Mouse (Mus musculus): ENCODE data around the gene Sept11. TPM values are rescaled to one million over a fixed set of nuclear protein-coding genes. Genes with fewer than 3 reads are reported as not detected.

Gene Sept11
- total RNA-seq, 2 experiments from 2014 or later, result 101 to 111 TPM

DNA sequence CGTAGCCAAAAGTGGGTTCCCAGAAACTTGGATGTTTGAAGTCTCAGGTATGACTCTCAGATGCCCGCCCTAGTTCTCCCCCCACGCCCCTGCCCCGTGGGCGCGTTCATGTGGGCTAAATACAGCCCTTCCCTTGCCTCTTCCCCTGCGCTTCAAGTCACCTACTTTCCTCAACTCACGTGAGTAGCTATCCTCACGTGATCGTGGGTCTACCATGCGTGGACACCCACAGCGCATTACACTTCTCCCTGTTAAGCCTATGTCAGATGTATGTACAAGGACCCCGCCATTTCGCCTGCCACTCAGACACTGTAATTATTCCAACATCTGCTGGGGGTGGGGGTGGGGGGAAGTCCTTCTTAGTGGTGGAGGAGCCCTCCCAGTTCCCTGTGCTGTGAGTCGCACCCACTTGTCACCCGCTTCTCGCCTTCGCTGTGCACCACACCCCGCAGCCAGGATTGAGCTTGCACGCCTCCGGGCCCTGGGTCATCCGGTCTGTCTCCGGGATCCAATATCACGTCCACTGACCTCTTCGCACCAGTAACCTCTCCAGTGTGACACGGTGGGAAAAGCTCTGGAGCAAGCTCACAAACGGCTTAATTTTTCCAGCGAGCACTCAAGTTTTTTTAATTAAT lies 973 bp upstream of the Sept11 start:
- intact Hi-C loops (cut with DNase I; ENCODE audit: low total_unique reads), result loop anchor here (5.0 kb wide), 1 partner anchor 70 kb away; no protein-coding TSS in a partner anchor
- peak; percentile 59 for DNase-seq

DNA sequence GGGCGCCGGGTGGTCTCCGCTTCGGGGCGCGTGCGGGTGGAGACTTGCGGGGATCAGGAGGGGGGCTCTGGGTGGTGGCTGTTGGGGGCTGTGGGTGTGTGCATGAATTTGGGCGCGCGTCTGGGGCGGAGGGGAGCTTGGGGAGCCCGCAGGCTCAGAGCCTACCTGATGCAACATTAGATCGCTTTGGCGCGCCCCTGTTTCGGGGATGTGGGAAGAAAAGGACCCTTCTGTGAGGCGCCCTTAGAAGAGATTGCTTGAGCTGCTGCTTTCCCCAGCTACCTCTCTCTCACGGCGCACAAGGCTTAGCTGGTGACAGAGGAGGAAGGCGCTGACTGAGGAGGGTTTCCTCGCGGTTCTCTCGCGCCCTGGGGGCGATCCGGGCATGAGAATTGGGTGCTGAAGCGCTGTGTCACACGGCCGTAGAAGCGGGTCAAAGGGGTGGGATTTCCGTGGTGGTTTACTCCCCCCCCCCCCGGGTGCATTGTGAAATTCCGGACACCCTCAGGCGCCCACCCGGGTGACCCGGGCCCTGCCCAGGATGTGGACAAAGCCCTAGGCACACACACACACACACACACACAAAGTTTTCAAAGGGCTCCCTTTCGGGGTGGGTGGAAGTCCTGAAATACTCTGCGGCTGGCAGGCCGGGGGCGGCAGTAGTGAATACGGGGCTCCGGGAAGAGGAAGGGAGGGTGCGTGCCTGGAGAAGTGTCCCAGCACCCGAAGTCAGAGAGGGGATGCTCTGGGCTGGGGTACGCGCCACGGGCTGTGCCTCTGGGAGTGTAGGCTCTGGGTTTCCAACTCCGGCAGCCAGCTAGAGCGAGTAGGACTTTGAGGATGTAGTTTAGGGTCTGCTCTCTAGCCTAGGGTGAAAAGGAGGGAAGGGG lies 646 bp downstream of the Sept11 start:
- DNase-seq, result peak; percentile 38
- intact Hi-C loops (cut with DNase I; ENCODE audit: low total_unique reads), result loop anchor here (5.0 kb wide), 1 partner anchor 68 kb away; no protein-coding TSS in a partner anchor

DNA sequence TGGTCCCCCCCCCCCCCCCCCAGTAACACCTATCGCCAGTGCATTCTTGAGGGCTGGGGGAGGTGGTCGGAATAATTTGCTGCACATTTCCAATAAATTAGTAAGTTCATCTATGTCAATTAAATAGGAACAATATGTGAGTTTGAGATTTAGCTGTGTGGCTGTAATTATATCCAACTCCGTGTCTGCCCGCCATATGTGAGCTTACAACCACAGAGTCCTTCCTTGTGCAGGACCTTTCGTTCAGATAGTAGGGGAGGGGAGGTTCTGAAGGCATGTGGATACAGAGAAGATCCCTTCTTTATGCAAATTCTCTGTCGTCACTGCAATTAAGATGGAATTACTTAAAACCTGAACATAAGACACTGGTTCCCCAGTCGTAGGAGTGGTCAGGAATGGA lies 2.1 kb downstream of the Sept11 start:
- intact Hi-C loops (cut with DNase I; ENCODE audit: low total_unique reads), result no loop called here

DNA sequence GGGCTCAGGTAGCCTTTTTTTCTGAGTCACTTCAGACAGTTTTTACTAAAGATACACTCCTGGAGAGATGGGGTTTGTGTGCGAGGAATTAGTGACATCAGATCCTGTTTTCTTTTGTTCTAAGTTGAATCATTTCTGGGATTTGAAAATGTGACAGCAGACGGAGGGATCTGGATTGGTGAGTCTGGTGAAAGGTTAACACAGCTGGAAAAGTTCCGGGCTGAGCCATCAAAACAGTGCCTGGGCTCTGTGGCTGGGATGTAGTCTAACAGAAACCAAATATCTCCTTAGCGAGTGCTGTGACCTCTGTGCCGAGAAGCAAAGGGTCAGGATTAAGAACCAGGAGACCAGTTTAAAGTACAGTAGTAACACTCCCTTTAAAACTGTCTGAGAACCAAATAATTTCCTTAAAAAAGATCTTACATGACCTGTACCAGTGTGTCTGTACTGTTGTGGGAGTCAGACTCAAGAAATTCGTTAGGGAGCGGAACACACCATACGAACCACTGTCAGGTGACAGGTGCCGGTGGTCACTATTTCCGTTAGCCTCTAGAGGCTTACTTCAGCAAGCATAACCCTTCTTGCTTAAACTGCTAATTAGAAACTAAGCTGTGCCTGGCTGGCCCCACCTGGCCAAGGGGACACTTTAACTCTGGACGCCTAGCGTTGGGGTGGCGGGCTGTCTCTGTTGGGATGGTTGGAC lies 4.1 kb downstream of the Sept11 start:
- intact Hi-C loops (cut with DNase I; ENCODE audit: low total_unique reads), result no loop called here
- DNase-seq, result peak; percentile 46

More for the DNA sequence above, 2.1 kb downstream of the Sept11 start:
- no peak for DNase-seq

DNA sequence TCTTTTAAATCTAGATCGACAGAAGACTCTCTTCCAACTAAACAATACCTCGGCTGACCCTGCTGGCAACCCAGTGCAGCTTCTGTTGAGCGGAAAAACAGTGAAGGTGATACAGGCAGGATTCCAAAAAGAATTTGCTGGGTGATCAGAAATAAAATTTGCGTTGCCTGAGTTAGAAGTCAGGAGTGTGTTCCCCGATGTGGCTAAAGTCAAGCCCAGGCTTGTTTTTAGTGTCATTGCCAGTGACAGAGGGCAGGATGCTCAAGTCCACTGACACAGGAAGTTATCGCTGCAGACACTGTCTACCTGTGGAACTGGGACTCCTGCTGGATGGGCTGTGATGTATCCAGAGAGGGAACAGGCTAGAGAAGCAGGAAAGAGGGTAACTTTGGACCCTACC lies 5.0 kb downstream of the Sept11 start:
- intact Hi-C loops (cut with DNase I; ENCODE audit: low total_unique reads), result no loop called here
- DNase-seq, result no peak

DNA sequence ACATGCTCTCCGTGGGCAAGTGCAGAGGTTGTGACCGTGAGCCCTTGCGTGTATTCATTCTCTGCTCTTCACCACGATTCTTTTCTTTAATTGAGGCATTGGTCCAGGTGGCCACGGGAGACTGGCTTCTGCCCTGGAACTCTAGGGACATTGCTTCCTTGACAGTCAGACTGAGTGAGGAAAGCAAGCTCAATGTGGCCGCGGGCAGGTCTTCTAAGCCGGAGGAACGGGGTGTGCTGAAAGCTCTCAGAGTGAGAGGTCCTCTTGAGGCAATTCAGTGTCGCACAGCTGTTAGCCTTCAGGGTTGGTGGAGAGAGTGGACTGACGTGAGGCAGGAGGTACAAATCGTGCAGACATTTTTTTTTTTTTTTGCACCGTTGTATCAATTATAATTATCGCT lies 5.6 kb downstream of the Sept11 start:
- no peak for DNase-seq
- intact Hi-C loops (cut with DNase I; ENCODE audit: low total_unique reads), result no loop called here

DNA sequence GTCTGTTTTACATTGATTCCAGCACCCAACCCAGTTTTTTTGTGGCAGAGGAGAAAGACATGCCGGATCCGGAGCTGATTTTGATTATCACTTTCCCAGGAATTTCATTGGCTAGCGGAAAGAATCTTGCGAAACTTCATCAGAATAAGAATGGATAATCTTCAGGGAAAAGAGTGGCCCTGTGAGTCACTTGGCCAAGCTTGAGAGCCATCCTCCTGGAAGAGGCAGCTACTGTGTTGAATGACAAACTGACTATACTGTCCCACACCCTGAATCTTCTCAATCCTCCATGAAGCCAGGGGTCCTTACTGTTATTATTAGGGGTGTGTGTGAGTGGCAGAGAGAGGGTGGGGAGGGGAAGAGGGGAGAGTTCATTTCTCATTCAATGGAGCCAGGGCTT lies 7.7 kb downstream of the Sept11 start:
- DNase-seq, result no peak
- intact Hi-C loops (cut with DNase I; ENCODE audit: low total_unique reads), result no loop called here

DNA sequence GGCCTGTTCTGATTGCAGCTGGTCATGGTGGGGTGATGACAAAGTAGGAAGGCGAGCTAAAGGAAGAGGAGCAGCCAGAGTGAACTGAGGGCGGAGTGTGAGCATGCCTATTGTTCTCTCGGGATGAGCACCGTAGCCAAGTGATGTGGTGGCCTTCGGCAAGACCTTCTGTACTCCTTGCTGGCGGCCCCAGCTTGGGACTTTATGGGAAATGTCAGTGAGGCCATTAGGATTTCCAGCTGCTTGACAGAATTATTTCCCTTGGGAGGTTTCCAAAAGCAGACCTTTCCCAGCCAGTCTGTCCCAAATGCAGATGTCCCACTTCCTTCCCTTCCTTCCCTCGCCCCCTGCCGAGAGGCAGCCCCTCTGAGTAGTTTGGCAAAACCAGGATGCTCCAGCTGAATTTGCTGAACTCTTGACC lies 8.1 kb downstream of the Sept11 start:
- intact Hi-C loops (cut with DNase I; ENCODE audit: low total_unique reads), result no loop called here
- peak; percentile 58 for DNase-seq

DNA sequence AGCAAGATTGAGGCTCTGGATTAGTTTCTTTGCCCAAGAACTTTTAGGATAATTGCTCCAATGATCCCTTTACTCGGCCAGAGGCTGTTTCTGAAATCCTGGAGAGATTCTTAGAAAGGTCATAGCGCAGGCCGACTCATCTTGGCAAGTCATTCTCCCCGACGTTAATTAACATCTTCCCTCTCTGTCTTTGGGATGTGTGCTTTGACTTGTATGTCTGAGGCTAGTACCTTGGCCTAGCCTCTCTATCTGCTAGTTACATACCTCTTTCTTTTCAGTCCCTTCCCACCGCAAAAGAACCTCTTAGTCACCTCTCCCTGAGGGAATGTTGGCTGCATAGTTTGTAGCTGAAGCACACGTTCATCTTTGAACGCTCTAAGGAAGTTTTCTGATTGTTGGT lies 10.4 kb downstream of the Sept11 start:
- no peak for DNase-seq
- intact Hi-C loops (cut with DNase I; ENCODE audit: low total_unique reads), result no loop called here

DNA sequence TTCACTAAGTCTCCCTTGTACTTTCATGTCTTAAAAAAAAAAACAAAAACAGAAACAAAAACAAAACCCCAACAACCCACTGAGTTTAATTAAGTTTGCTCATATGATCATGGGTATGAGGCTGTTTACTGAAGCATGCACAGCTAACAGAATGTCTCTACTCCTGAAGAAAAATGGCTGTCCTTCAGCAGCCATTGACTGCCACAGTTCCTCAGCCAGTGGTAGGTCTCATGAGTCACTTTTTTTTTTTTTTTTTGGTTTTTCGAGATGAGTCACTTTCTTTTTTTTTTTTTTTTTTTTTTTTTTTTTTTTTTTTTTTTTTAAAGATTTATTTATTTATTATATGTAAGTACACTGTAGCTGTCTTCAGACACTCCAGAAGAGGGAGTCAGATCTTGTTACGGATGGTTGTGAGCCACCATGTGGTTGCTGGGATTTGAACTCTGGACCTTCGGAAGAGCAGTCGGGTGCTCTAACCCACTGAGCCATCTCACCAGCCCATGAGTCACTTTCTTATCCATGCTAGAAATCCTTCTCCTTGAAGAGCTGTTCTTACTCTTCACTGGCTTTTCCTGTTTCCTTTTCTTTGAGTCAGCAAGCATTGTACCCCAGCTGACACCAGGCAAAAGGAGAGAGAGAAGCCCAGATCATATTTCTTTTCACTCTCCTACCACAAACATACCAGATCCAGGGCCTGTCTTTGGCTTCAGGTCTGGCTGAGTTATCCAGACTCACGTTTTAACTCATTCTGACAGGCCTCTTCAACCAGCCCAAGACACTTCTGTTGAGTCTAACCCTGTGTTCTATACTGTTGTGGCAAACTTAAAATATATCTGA lies 12.0 kb downstream of the Sept11 start:
- intact Hi-C loops (cut with DNase I; ENCODE audit: low total_unique reads), result no loop called here
- no peak for DNase-seq

DNA sequence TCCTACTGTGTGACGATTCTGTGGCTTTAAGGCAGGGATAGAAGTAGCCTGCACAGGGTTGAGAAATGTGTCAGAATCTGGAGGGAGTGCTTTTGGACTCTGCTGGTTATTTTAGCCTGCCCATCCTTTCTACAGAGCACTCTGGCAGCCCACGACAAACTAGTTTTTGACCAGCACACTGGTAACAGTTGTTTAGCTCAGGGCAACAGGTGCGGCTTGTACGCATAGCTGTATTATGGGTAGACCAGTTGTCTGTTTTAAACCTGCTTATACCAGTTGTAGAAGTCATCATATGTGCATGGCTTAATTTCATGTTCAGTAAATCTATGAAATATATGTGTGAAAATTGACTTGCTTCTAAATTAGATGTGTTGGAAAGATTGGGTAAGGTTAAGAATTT lies 12.8 kb downstream of the Sept11 start:
- no peak for DNase-seq
- intact Hi-C loops (cut with DNase I; ENCODE audit: low total_unique reads), result no loop called here

DNA sequence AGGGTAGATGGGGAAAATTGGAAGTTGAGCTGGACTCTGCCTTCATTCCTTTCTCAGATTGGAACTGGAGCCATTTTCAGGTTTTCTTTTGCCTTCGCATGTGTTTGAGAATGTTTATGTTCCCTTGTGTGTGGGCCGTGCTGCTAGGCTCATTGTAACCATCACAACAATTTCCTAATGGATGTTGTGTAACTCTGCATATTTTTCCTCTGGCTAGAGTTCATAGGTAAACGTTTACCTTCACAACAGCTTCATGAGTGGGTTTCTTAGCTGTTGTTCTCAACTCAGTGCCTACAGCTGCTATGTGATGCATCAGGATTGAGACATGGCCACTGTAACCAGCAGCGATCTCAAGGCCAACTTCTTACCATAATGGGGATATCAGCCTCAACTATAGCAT lies 15.5 kb downstream of the Sept11 start:
- no peak for DNase-seq
- intact Hi-C loops (cut with DNase I; ENCODE audit: low total_unique reads), result no loop called here

DNA sequence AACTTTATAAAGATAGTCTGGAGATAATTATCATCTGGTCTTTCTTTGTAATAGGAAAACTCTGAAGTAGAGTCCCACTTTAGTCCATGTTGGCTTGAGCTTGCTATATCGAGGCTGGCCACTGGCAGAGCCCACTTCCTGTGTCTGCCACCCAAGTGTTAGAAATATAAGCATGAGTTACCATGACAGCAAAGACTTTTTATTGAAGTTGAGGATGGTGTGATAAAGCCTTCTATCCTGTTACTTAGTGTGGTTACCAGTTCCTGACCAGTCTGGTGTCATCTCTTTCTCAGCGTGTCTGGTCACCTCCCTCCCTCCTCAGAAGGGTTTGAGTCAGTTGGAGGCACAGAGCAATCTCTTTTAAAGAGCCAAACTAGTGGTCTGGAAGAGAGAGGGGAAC lies 16.3 kb downstream of the Sept11 start:
- DNase-seq, result no peak
- intact Hi-C loops (cut with DNase I; ENCODE audit: low total_unique reads), result no loop called here

DNA sequence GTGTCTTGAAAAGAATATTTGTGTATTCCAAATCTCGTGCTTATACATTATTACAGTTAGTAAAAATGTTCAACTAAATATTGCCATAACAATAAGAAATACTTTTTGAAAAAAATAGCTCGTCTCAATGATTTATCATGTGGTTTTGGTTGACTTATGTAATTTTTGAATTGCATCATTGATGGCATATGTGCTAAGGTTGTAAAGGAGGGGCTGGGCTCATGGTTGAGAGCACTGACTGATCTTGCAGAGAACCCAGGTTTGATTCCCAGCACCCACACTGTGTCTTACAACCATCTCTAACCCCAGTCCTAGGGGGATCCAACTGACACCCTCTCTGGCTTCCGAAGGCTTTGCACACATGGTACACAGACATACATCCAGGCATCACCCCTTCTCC lies 19.1 kb downstream of the Sept11 start:
- intact Hi-C loops (cut with DNase I; ENCODE audit: low total_unique reads), result no loop called here
- DNase-seq, result no peak

DNA sequence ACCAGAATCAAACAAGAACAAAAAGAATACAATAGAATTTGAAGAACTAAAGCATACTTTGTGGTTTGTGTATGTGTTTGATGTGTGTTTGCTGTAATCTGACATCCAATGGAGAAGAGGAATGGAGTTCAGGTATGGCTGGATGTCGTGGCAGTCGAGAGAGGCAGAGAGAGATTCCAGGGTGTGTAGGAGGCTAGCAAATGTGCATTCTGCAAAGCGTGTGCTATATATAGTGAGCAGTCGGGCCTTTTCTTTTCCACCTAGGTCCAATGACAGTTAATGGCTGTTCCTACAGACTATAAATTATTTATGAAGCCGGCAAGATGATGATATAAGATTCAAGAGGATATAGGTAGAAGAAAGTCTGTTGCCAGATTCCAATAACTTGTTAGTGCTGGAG lies 20.3 kb downstream of the Sept11 start:
- no peak for DNase-seq

DNA sequence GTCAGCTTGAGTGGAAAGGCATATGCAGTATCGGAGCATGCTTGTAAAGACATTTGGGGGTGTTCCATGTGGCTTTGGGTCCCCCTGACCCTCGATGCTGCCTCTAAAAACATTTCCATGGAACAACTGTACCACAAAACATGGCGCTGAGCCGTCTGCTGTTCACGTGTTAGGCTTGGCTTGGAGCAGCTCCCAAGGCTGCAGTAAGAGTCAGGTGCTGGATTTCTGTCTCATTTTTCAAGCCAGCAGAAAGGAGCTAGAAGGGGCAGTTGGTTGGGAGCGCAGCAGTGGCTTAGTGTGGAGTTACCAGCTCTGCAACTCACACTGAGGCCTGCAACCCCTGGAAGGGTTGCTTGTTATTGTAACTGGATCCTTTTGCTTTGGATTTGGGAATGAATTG lies 21.3 kb downstream of the Sept11 start:
- intact Hi-C loops (cut with DNase I; ENCODE audit: low total_unique reads), result no loop called here
- peak; percentile 73 for DNase-seq

More for the DNA sequence above, 20.3 kb downstream of the Sept11 start:
- intact Hi-C loops (cut with DNase I; ENCODE audit: low total_unique reads), result no loop called here

DNA sequence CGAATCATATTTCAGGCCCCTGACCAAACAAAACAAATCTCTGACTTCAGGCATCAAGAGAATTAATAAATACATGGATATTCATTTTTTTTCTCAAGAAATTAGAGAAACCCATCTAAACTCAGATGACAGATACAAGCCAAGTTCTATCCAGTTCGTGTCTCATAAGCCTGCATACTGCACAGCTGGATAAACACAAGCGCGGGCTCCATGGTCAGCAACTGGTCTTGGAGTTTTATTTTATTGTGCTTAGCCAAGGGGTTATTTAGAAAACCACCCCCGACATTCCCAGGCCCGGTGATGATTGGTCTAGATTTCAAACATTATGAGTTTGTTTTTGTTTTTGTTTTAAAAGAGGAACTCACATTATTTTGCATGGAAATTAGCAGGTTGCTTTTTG lies 21.8 kb downstream of the Sept11 start:
- intact Hi-C loops (cut with DNase I; ENCODE audit: low total_unique reads), result no loop called here

DNA sequence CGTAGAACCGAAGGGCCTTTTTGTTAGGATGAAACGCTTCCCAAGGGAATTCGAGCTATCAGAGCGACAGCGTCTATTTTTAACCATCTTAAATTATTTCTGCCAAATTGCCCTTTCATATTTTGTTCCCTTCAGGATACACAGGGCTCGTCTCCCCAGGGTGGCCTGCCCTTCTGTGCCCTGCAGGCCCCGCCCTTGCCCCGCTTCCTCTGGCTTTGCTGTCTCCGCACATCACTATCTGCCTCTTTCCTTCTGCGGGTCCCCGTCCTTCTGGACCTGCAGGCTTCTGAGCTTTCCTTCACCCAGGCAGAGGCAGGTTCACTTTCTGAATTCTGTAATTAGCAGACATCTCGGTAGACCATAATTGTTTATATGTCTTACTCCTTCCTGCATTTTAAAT lies 22.6 kb downstream of the Sept11 start:
- DNase-seq, result no peak
- intact Hi-C loops (cut with DNase I; ENCODE audit: low total_unique reads), result no loop called here

More for the DNA sequence above, 21.8 kb downstream of the Sept11 start:
- no peak for DNase-seq

DNA sequence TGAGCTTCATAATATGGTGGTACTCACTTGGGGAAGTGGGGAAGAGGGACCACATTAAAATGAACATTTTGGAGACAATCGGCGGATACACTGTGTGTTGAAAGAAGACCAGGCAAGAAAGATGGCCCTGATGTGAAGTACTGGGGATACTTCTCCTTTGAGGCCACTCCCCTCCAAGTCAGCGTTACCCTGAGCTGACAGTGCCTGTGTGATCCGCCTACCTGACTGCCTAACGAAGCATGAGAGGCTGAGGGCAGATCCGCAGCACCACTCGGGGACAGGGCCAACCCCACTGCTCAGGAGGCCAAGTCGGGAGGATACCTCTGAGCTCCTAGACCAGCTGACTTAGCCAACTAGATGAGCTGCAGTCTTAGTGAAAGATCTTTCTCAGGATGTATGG lies 24.4 kb downstream of the Sept11 start:
- DNase-seq, result no peak
- intact Hi-C loops (cut with DNase I; ENCODE audit: low total_unique reads), result no loop called here

DNA sequence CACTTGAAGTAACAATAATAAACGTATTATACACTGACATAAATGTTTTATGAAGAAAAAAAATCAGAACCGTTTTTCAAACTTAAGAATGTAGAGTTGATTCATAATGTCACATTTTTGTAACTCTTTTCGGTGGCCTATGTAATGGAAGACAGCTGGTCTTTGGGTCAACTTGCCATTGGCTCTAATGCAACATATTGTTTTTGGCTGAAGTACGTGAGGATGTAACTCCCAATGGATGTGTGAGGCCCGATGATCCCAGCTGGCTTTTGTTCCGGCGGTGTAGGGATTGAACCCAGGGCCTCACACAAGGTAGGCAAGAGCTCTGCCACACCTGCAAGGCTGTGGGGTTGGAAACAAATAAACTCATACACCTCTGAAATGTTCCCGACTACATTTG lies 28.4 kb downstream of the Sept11 start:
- intact Hi-C loops (cut with DNase I; ENCODE audit: low total_unique reads), result no loop called here
- DNase-seq, result no peak

Measured in gastrocnemius, postnatal 14 days (tissue).